Mouse (Mus musculus): ENCODE measurements around the gene Tmod1. TPM values are rescaled to one million over a fixed set of nuclear protein-coding genes. Genes with fewer than 3 reads are reported as not detected.

The Tmod1 gene
- polyA plus RNA-seq, 1 experiment from 2014 or later, result 220 TPM

DNA sequence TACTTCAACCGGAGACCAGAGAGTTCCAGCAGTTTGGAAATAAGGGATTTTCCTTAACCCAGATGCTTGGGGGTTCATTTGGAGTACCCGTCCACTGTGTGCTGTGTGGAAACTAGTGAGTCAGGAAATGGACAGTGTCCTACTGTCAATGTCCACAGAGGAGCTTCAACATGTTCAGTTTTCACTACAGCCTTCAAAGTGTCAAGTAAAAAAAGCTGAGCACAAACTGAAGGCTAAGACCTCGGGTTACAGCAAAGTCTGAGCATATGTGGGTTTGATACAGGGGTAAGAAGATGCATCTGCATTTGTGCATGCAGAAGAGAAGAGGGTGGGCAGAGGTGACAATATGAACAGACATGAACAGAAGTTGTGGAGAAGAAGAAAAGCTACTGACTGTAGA is 82.0 kb downstream of the Tmod1 start:
- Histone ChIP-seq H3K4me1 (ENCODE audit: control insufficient read depth in 2 of 2, insufficient read depth in 2 of 2, low read length in 2 of 2) (peaks cover 5 to 6% of the 10 kb centered on the region in 2 experiments; a peak in 3 of 4 replicates), H3K9ac (ENCODE audit: low read length) (no peak overlapping the region), H3K4me3 (ENCODE audit: control insufficient read depth in 1 of 2, insufficient read depth in 1 of 2, low read depth in 1 of 2, low read length in 2 of 2) (no peak overlapping the region), H3K4me2 (ENCODE audit: low read length) (no peak overlapping the region), H3K27me3 (ENCODE audit: control insufficient read depth, insufficient read depth, low read length) (no peaks in the 10 kb centered on the region), H3K27ac (replicated peaks in 1 of 2; ENCODE audit: control insufficient read depth in 1 of 2, insufficient read depth in 1 of 2, low read depth in 2 of 2, low read length in 2 of 2) (no peak overlapping the region), H3K36me3 (ENCODE audit: control insufficient read depth, insufficient read depth, low read length) (peaks cover 99% of the 10 kb centered on the region), H3K9me3 (ENCODE audit: control insufficient read depth, low read length) (no peaks in the 10 kb centered on the region)
- ATAC-seq (ENCODE audit: insufficient number of reproducible peaks, insufficient read depth, low FRiP score, low read depth), result no peak
- WGBS, result 80% methylated on average over 3 of the region's 3 CpGs

DNA sequence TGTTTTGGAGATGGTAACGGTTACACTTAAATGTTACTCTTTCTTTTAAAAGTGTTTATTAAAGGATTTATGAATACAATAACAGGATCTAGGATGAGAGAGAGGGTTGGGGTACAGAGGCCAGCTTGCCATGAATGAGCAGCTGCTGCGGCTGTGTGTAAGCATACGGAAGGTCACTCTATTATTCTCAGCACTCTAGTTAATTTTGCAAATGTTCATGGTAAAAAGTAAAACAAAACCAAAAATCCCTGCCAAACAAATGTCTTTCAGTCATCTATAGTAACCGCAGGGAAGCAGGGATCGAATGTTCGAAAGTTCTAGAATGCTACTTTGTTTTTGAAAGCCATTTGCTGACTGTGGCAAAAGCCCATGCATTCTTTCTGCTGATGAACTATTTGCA is 84.6 kb downstream of the Tmod1 start:
- 95% methylated on average over 6 of the region's 6 CpGs for WGBS
- Histone ChIP-seq H3K4me3 (ENCODE audit: control insufficient read depth in 1 of 2, insufficient read depth in 1 of 2, low read depth in 1 of 2, low read length in 2 of 2) (no peak overlapping the region), H3K9ac (ENCODE audit: low read length) (no peak overlapping the region), H3K27me3 (ENCODE audit: control insufficient read depth, insufficient read depth, low read length) (no peaks in the 10 kb centered on the region), H3K27ac (replicated peaks in 1 of 2; ENCODE audit: control insufficient read depth in 1 of 2, insufficient read depth in 1 of 2, low read depth in 2 of 2, low read length in 2 of 2) (no peak overlapping the region), H3K4me1 (ENCODE audit: control insufficient read depth in 2 of 2, insufficient read depth in 2 of 2, low read length in 2 of 2) (no peaks in the 10 kb centered on the region), H3K36me3 (ENCODE audit: control insufficient read depth, insufficient read depth, low read length) (peaks cover 94% of the 10 kb centered on the region), H3K9me3 (ENCODE audit: control insufficient read depth, low read length) (no peaks in the 10 kb centered on the region), H3K4me2 (ENCODE audit: low read length) (no peak overlapping the region)
- no peak for ATAC-seq (ENCODE audit: insufficient number of reproducible peaks, insufficient read depth, low FRiP score, low read depth)

DNA sequence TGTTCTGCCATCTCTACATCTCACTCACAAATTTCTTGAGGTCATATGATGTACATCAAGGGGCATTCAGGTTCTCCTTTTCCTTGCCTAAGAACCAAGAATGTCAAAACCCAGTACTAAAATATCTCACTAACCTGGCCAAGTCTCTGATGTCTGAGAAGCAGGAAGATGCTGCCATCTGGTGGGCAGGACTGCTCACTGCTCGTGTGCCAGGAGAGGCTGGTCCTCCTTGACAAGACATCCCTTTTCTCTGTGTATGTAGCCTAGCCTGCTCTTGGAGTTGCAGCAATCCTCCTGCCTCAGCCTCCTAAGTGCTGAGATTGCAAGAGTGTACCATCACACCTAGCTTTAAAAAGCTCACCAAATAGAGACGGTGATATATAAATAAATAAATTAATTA is 87.8 kb downstream of the Tmod1 start:
- Histone ChIP-seq H3K4me2 (ENCODE audit: low read length) (no peak overlapping the region), H3K4me1 (ENCODE audit: control insufficient read depth in 2 of 2, insufficient read depth in 2 of 2, low read length in 2 of 2) (no peaks in the 10 kb centered on the region), H3K9me3 (ENCODE audit: control insufficient read depth, low read length) (no peaks in the 10 kb centered on the region), H3K27ac (replicated peaks in 1 of 2; ENCODE audit: control insufficient read depth in 1 of 2, insufficient read depth in 1 of 2, low read depth in 2 of 2, low read length in 2 of 2) (no peak overlapping the region), H3K27me3 (ENCODE audit: control insufficient read depth, insufficient read depth, low read length) (no peaks in the 10 kb centered on the region), H3K9ac (ENCODE audit: low read length) (no peak overlapping the region), H3K36me3 (ENCODE audit: control insufficient read depth, insufficient read depth, low read length) (peaks cover 94% of the 10 kb centered on the region), H3K4me3 (ENCODE audit: control insufficient read depth in 1 of 2, insufficient read depth in 1 of 2, low read depth in 1 of 2, low read length in 2 of 2) (no peak overlapping the region)
- no peak for ATAC-seq (ENCODE audit: insufficient number of reproducible peaks, insufficient read depth, low FRiP score, low read depth)
- WGBS, result 38% methylated on average over 2 of the region's 2 CpGs

DNA sequence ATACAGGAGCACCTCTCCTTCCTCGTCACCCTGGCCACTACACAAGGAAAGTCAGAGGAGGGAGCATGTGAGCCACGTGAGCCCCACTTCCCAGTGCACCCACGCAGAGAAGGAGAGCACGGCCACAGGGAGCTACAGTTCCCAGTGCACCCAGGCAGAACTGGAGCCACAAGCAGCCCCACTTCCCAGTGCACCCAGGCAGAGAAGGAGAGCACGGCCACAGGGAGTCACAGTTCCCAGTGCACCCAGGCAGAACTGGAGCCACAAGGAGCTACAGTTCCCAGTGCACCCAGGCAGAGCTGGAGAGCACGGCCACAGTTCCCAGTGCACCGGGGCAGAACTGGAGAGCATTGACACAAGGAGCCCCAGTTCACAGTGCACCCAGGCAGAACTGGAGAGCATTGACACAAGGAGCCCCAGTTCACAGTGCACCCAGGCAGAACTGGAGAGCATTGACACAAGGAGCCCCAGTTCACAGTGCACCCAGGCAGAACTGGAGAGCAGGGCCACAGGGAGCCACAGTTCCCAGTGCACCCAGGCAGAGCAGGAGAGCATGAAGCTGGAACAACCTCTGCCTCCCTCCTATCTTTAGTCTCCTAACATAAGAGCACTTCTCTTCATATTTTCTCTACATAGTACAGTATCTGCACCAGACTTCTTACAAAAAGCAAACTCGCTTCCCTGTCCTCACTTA is 90.7 kb downstream of the Tmod1 start:
- 90% methylated on average over 8 of the region's 8 CpGs for WGBS
- Histone ChIP-seq H3K4me3 (ENCODE audit: control insufficient read depth in 1 of 2, insufficient read depth in 1 of 2, low read depth in 1 of 2, low read length in 2 of 2) (no peak overlapping the region), H3K27ac (replicated peaks in 1 of 2; ENCODE audit: control insufficient read depth in 1 of 2, insufficient read depth in 1 of 2, low read depth in 2 of 2, low read length in 2 of 2) (no peak overlapping the region), H3K9me3 (ENCODE audit: control insufficient read depth, low read length) (no peaks in the 10 kb centered on the region), H3K4me1 (ENCODE audit: control insufficient read depth in 2 of 2, insufficient read depth in 2 of 2, low read length in 2 of 2) (no peaks in the 10 kb centered on the region), H3K27me3 (ENCODE audit: control insufficient read depth, insufficient read depth, low read length) (no peaks in the 10 kb centered on the region), H3K4me2 (ENCODE audit: low read length) (no peak overlapping the region), H3K9ac (ENCODE audit: low read length) (no peak overlapping the region), H3K36me3 (ENCODE audit: control insufficient read depth, insufficient read depth, low read length) (peaks cover 93% of the 10 kb centered on the region)
- no peak for ATAC-seq (ENCODE audit: insufficient number of reproducible peaks, insufficient read depth, low FRiP score, low read depth)

DNA sequence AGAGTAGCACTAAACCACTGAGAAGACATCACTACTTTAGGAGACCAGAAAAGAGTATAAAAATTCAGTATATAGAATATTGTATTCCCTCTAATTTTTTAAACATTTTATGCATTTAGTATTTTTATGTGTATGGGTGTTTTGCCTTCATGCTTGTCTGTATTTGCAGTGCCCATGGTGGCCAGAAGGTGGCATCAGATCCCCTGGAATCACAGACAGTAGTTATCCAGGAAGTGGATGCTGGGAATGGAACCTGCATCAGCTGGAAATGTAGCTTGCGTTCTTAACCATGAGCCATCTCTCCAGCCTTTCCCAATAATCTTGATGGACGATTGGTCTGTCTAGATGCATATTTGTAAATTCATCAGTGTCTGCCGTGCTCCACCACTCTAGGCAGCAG is 91.5 kb downstream of the Tmod1 start:
- Histone ChIP-seq H3K36me3 (ENCODE audit: control insufficient read depth, insufficient read depth, low read length) (peaks cover 93% of the 10 kb centered on the region), H3K27me3 (ENCODE audit: control insufficient read depth, insufficient read depth, low read length) (no peaks in the 10 kb centered on the region), H3K4me2 (ENCODE audit: low read length) (no peak overlapping the region), H3K4me1 (ENCODE audit: control insufficient read depth in 2 of 2, insufficient read depth in 2 of 2, low read length in 2 of 2) (no peaks in the 10 kb centered on the region), H3K9ac (ENCODE audit: low read length) (no peak overlapping the region), H3K9me3 (ENCODE audit: control insufficient read depth, low read length) (no peaks in the 10 kb centered on the region), H3K4me3 (ENCODE audit: control insufficient read depth in 1 of 2, insufficient read depth in 1 of 2, low read depth in 1 of 2, low read length in 2 of 2) (no peak overlapping the region), H3K27ac (replicated peaks in 1 of 2; ENCODE audit: control insufficient read depth in 1 of 2, insufficient read depth in 1 of 2, low read depth in 2 of 2, low read length in 2 of 2) (no peak overlapping the region)
- WGBS, result 80% methylated on average over 3 of the region's 3 CpGs
- no peak for ATAC-seq (ENCODE audit: insufficient number of reproducible peaks, insufficient read depth, low FRiP score, low read depth)

DNA sequence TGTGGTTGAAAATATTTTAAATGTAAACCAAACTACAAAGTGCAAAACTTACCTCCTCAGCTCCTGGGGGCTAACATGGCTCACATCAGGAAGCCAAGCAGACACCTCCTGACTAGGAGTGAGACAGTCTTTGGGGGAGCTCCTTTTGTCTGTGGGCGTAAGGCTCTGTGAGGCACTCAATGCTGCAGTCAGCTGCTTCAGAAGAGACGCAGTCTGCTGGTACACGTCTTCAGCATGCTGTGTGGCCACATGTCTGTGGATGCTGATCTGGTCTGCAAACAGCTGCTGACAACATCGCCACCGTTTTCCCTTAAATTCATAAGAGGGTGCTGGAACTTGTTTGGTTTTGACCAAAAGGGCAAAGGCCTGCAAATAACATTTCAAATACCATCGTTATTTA is 93.1 kb downstream of the Tmod1 start:
- H3K36me3 ChIP-seq (ENCODE audit: control insufficient read depth, insufficient read depth, low read length), result peaks cover 87% of the 10 kb centered on the region
- 88% methylated on average over 6 of the region's 6 CpGs for WGBS
- no peaks in the 10 kb centered on the region for H3K9me3 ChIP-seq (ENCODE audit: control insufficient read depth, low read length)
- no peak overlapping the region for H3K9ac ChIP-seq (ENCODE audit: low read length)
- no peak overlapping the region for H3K27ac ChIP-seq (replicated peaks in 1 of 2; ENCODE audit: control insufficient read depth in 1 of 2, insufficient read depth in 1 of 2, low read depth in 2 of 2, low read length in 2 of 2)
- no peak overlapping the region for H3K4me3 ChIP-seq (ENCODE audit: control insufficient read depth in 1 of 2, insufficient read depth in 1 of 2, low read depth in 1 of 2, low read length in 2 of 2)
- no peak for ATAC-seq (ENCODE audit: insufficient number of reproducible peaks, insufficient read depth, low FRiP score, low read depth)
- H3K27me3 ChIP-seq (ENCODE audit: control insufficient read depth, insufficient read depth, low read length), result no peaks in the 10 kb centered on the region
- no peak overlapping the region for H3K4me2 ChIP-seq (ENCODE audit: low read length)
- 0 out of 4 replicates have a peak, but pooled peaks cover 0 to under 1% of the 10 kb centered on the region in 2 experiments for H3K4me1 ChIP-seq (ENCODE audit: control insufficient read depth in 2 of 2, insufficient read depth in 2 of 2, low read length in 2 of 2)

DNA sequence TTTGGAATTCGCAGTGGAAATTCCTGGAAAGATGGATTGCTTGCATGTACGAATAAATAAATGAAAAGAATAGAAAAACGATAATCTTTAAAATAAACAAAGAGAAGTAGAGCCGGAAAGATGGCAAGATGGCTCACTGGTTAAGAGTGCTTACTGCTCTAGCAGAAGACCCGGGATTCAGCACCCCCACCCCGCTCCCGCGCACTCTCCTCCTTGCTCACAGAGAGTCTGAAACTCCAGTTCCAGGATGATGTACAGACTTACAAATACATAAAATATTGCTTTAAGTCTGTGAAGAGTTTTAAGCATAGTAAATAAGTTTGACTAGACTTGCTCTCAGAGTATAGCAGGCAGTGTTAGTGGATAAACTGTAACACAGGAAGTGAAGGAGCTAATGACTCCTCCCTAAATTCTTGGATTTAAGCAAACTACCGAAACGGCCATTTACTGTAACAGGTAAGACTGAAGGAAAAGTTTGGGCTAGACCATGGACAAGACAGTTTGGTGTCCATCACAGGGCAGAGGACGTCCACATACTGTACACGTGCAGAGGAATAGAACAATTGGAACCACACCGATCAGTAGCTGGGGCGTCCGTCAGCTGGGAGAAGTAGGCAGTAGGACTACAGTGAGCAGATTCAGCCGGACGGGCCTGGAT is 99.0 kb downstream of the Tmod1 start:
- peak overlapping the region; percentile 80 for H3K4me2 ChIP-seq (ENCODE audit: low read length)
- peak overlapping the region; percentile 80 for H3K9ac ChIP-seq (ENCODE audit: low read length)
- WGBS, result 7% methylated on average over 17 of the region's 17 CpGs
- no peaks in the 10 kb centered on the region for H3K9me3 ChIP-seq (ENCODE audit: control insufficient read depth, low read length)
- no peaks in the 10 kb centered on the region for H3K27me3 ChIP-seq (ENCODE audit: control insufficient read depth, insufficient read depth, low read length)
- peak overlapping the region; percentile 53 to 98 for H3K4me3 ChIP-seq (ENCODE audit: control insufficient read depth in 1 of 2, insufficient read depth in 1 of 2, low read depth in 1 of 2, low read length in 2 of 2)
- H3K36me3 ChIP-seq (ENCODE audit: control insufficient read depth, insufficient read depth, low read length), result peaks cover 36% of the 10 kb centered on the region
- peaks cover 3 to 24% of the 10 kb centered on the region in 2 experiments for H3K4me1 ChIP-seq (ENCODE audit: control insufficient read depth in 2 of 2, insufficient read depth in 2 of 2, low read length in 2 of 2)
- peak overlapping the region; percentile 96 to 98 for H3K27ac ChIP-seq (replicated peaks in 1 of 2; ENCODE audit: control insufficient read depth in 1 of 2, insufficient read depth in 1 of 2, low read depth in 2 of 2, low read length in 2 of 2)
- peak; percentile 74 for ATAC-seq (ENCODE audit: insufficient number of reproducible peaks, insufficient read depth, low FRiP score, low read depth)

Measured in heart, embryonic 14.5 days (tissue).